Mouse (Mus musculus): ENCODE measurements around the gene Fgf12. TPM values are rescaled to one million over a fixed set of nuclear protein-coding genes. Genes with fewer than 3 reads are reported as not detected.

The Fgf12 gene
- polyA plus RNA-seq, 1 experiment, result 3.0 TPM

GRCm38 (mm10) chr16:28706623-28707022, 46.2 kb downstream of the Fgf12 start:
- H3K36me3 ChIP-seq (ENCODE audit: control insufficient read depth, insufficient read depth, low read length), result no peaks in the 10 kb centered on the region

GRCm38 (mm10) chr16:28700346-28700745, 52.5 kb downstream of the Fgf12 start:
- Histone ChIP-seq H3K27me3 (ENCODE audit: control insufficient read depth, insufficient read depth, low read length) (no peaks in the 10 kb centered on the region), H3K36me3 (ENCODE audit: control insufficient read depth, insufficient read depth, low read length) (no peaks in the 10 kb centered on the region), H3K4me1 (ENCODE audit: control insufficient read depth, insufficient read depth, low read length) (no peaks in the 10 kb centered on the region), H3K4me3 (ENCODE audit: control insufficient read depth, low read depth, low read length) (no peak overlapping the region), H3K27ac (ENCODE audit: control insufficient read depth, insufficient read depth, low read depth, low read length) (no peak overlapping the region)
- TF ChIP-seq CTCF (IDR thresholded peaks at IDR 0.05; ENCODE audit: control insufficient read depth, insufficient read depth, insufficient replicate concordance, low read depth, low read length), result no peak
- no peak for TF ChIP-seq POLR2A (IDR thresholded peaks at IDR 0.05; ENCODE audit: control insufficient read depth, low read depth, low read length)

More at GRCm38 (mm10) chr16:28706623-28707022, 46.2 kb downstream of the Fgf12 start:
- Histone ChIP-seq H3K27me3 (ENCODE audit: control insufficient read depth, insufficient read depth, low read length) (no peaks in the 10 kb centered on the region), H3K4me1 (ENCODE audit: control insufficient read depth, insufficient read depth, low read length) (no peaks in the 10 kb centered on the region), H3K4me3 (ENCODE audit: control insufficient read depth, low read depth, low read length) (no peak overlapping the region), H3K27ac (ENCODE audit: control insufficient read depth, insufficient read depth, low read depth, low read length) (no peak overlapping the region)
- no peak for TF ChIP-seq CTCF (IDR thresholded peaks at IDR 0.05; ENCODE audit: control insufficient read depth, insufficient read depth, insufficient replicate concordance, low read depth, low read length)
- no peak for TF ChIP-seq POLR2A (IDR thresholded peaks at IDR 0.05; ENCODE audit: control insufficient read depth, low read depth, low read length)

- TF ChIP-seq POLR2A (IDR thresholded peaks at IDR 0.05; ENCODE audit: control insufficient read depth, low read depth, low read length) (no peak), CTCF (IDR thresholded peaks at IDR 0.05; ENCODE audit: control insufficient read depth, insufficient read depth, insufficient replicate concordance, low read depth, low read length) (no peak)
- Histone ChIP-seq H3K27me3 (ENCODE audit: control insufficient read depth, insufficient read depth, low read length) (no peaks in the 10 kb centered on the region), H3K4me3 (ENCODE audit: control insufficient read depth, low read depth, low read length) (no peak overlapping the region), H3K27ac (ENCODE audit: control insufficient read depth, insufficient read depth, low read depth, low read length) (no peak overlapping the region), H3K4me1 (ENCODE audit: control insufficient read depth, insufficient read depth, low read length) (no peaks in the 10 kb centered on the region), H3K36me3 (ENCODE audit: control insufficient read depth, insufficient read depth, low read length) (no peaks in the 10 kb centered on the region)
Measured at GRCm38 (mm10) chr16:28696851-28697250, 56.0 kb downstream of the Fgf12 start.

GRCm38 (mm10) chr16:28694113-28694899, 58.6 kb downstream of the Fgf12 start:
- H3K27me3 ChIP-seq (ENCODE audit: control insufficient read depth, insufficient read depth, low read length), result no peaks in the 10 kb centered on the region
- TF ChIP-seq POLR2A (IDR thresholded peaks at IDR 0.05; ENCODE audit: control insufficient read depth, low read depth, low read length) (no peak), CTCF (IDR thresholded peaks at IDR 0.05; ENCODE audit: control insufficient read depth, insufficient read depth, insufficient replicate concordance, low read depth, low read length) (no peak)
- no peak overlapping the region for H3K27ac ChIP-seq (ENCODE audit: control insufficient read depth, insufficient read depth, low read depth, low read length)
- no peak overlapping the region for H3K4me3 ChIP-seq (ENCODE audit: control insufficient read depth, low read depth, low read length)
- H3K4me1 ChIP-seq (ENCODE audit: control insufficient read depth, insufficient read depth, low read length), result no peaks in the 10 kb centered on the region
- no peaks in the 10 kb centered on the region for H3K36me3 ChIP-seq (ENCODE audit: control insufficient read depth, insufficient read depth, low read length)

- Histone ChIP-seq H3K27me3 (ENCODE audit: control insufficient read depth, insufficient read depth, low read length) (no peaks in the 10 kb centered on the region), H3K36me3 (ENCODE audit: control insufficient read depth, insufficient read depth, low read length) (no peaks in the 10 kb centered on the region), H3K4me3 (ENCODE audit: control insufficient read depth, low read depth, low read length) (no peak overlapping the region), H3K27ac (ENCODE audit: control insufficient read depth, insufficient read depth, low read depth, low read length) (no peak overlapping the region), H3K4me1 (ENCODE audit: control insufficient read depth, insufficient read depth, low read length) (no peaks in the 10 kb centered on the region)
- TF ChIP-seq CTCF (IDR thresholded peaks at IDR 0.05; ENCODE audit: control insufficient read depth, insufficient read depth, insufficient replicate concordance, low read depth, low read length) (no peak), POLR2A (IDR thresholded peaks at IDR 0.05; ENCODE audit: control insufficient read depth, low read depth, low read length) (no peak)
Measured at GRCm38 (mm10) chr16:28688861-28689385, 63.9 kb downstream of the Fgf12 start.

- no peaks in the 10 kb centered on the region for H3K27me3 ChIP-seq (ENCODE audit: control insufficient read depth, insufficient read depth, low read length)
- no peaks in the 10 kb centered on the region for H3K4me1 ChIP-seq (ENCODE audit: control insufficient read depth, insufficient read depth, low read length)
- H3K36me3 ChIP-seq (ENCODE audit: control insufficient read depth, insufficient read depth, low read length), result no peaks in the 10 kb centered on the region
- no peak overlapping the region for H3K4me3 ChIP-seq (ENCODE audit: control insufficient read depth, low read depth, low read length)
- no peak overlapping the region for H3K27ac ChIP-seq (ENCODE audit: control insufficient read depth, insufficient read depth, low read depth, low read length)
- TF ChIP-seq CTCF (IDR thresholded peaks at IDR 0.05; ENCODE audit: control insufficient read depth, insufficient read depth, insufficient replicate concordance, low read depth, low read length), result no peak
- TF ChIP-seq POLR2A (IDR thresholded peaks at IDR 0.05; ENCODE audit: control insufficient read depth, low read depth, low read length), result no peak
Measured at GRCm38 (mm10) chr16:28681625-28682024, 71.2 kb downstream of the Fgf12 start.

GRCm38 (mm10) chr16:28668815-28669347, 84.0 kb downstream of the Fgf12 start:
- no peak overlapping the region for H3K27ac ChIP-seq (ENCODE audit: control insufficient read depth, insufficient read depth, low read depth, low read length)
- H3K4me3 ChIP-seq (ENCODE audit: control insufficient read depth, low read depth, low read length), result no peak overlapping the region
- H3K27me3 ChIP-seq (ENCODE audit: control insufficient read depth, insufficient read depth, low read length), result no peaks in the 10 kb centered on the region
- TF ChIP-seq CTCF (IDR thresholded peaks at IDR 0.05; ENCODE audit: control insufficient read depth, insufficient read depth, insufficient replicate concordance, low read depth, low read length), result no peak
- H3K36me3 ChIP-seq (ENCODE audit: control insufficient read depth, insufficient read depth, low read length), result no peaks in the 10 kb centered on the region
- no peaks in the 10 kb centered on the region for H3K4me1 ChIP-seq (ENCODE audit: control insufficient read depth, insufficient read depth, low read length)

All from testis, adult 2 months (tissue).